Mouse (Mus musculus): ENCODE measurements around the gene Dnajb12. TPM values are rescaled to one million over a fixed set of nuclear protein-coding genes. Genes with fewer than 3 reads are reported as not detected.
"Not testable (repeated sequence)": the region's sequence is repeated elsewhere in the genome, so short reads cannot be mapped to it uniquely, and the experiment has no call there.

Dnajb12 gene
- polyA plus RNA-seq, 1 experiment from 2014 or later = 28.8 TPM

DNA sequence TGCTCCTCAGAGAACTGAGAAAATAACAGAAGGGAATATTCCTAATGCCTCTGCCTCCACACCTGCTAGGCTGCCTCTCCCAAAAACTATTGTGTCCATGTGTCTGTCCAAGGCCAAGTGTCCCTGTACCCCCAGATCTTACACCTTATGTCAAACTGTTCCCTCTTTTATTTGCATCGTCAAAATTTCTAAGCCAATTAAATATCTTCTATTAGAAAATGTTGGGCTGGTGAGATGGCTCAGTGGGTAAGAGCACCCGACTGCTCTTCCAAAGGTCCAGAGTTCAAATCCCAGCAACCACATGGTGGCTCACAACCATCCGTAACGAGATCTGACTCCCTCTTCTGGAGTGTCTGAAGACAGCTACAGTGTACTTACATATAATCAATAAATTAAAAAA lies 2.7 kb upstream of the Dnajb12 start:
- not testable (repeated sequence) for H3K9me3 ChIP-seq; H3K36me3 ChIP-seq; H3K4me3 ChIP-seq; H3K27ac ChIP-seq; H3K27me3 ChIP-seq (ENCODE audit: insufficient read depth, poor library complexity, severe bottlenecking); DNase-seq (ENCODE audit: low spot score)
- WGBS = 89% methylated on average over 4 of the region's 4 CpGs
- peaks cover 23% of the 10 kb centered on the region for H3K4me1 ChIP-seq

DNA sequence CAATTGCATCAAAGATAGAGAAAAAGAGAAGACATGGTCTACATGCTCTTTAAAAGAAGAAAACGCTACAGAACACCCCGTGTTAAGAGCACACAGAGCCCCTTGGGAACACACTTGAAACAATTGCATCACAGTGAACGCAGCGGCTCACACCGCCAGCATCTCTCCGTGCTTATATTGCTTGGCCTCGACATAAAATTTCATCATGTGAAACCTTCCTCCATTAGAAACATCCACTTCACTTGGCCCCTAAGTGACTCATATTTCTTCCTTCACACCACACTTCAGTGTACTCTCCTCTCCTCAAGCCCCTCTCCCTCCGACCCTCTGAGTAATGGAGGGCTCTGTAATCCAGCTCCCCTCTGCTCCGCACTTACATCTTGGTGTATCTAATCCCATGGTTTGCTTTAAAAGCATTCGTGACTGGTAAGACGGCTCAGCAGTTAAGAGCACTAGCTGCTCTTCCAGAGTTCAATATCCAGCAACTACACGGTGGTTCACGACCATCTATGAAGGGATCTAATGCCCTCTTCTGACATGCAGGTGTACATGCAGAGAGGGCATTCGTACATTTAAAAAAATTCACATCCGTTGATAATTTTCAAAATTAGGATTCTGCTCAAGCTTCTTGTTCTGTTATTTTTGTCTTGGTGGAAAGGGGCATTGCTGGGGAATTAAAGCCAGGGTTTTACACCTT lies 1.8 kb upstream of the Dnajb12 start:
- Histone ChIP-seq H3K27me3 (ENCODE audit: insufficient read depth, poor library complexity, severe bottlenecking) (no peaks in the 10 kb centered on the region), H3K4me3 (no peak overlapping the region), H3K9me3 (no peaks in the 10 kb centered on the region), H3K27ac (no peak overlapping the region), H3K36me3 (no peaks in the 10 kb centered on the region), H3K4me1 (peaks cover 23% of the 10 kb centered on the region)
- 74% methylated on average over 15 of the region's 15 CpGs for WGBS
- DNase-seq (ENCODE audit: low spot score) = no peak

DNA sequence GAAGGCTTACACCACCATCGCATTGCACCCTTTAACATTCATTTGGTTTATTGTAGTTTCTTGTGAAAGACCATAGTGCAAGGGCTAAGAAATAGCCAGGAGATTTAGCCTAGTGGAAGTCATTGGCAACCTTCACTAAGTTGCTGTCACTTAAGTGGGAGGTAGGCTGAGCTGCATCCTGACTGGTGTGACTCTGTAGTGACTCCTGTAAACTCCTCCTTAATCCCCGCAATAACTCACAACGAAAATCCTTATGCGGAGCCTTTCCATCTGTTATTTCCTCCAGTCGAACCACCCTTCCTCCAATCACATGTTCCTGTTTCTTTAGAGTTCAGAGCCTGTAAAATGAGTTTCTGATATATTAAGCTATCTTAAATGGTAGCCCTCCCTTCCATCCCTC lies 533 bp upstream of the Dnajb12 start:
- Histone ChIP-seq H3K9me3 (no peaks in the 10 kb centered on the region), H3K4me1 (peaks cover 21% of the 10 kb centered on the region), H3K27me3 (ENCODE audit: insufficient read depth, poor library complexity, severe bottlenecking) (no peaks in the 10 kb centered on the region), H3K4me3 (peak overlapping the region; percentile 84), H3K27ac (peak overlapping the region; percentile 99), H3K36me3 (peaks cover 2% of the 10 kb centered on the region; the same call in 1 of the 2 replicates)
- DNase-seq (ENCODE audit: low spot score) = no peak
- WGBS = 20% methylated on average over 5 of the region's 5 CpGs

DNA sequence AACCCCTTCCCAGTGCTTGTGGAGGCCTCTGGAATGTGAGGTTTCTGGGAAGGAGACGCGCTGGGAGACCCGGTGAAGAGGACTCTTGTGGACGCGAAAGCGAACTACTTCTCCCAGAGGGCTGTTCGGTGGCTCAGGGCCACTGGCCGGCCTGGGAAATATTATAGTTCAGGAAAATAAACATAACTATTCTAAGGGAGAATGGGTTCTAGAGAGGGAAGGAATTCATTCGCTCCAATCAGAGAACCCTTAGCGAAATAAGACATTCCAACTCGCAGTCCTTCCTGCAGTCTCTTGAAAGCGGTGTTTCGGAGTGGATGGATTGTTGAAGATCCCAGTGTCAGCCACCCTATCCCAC lies 652 bp downstream of the Dnajb12 start:
- H3K27ac ChIP-seq = peak overlapping the region; percentile 99
- DNase-seq (ENCODE audit: low spot score) = no peak
- 0% methylated on average over 13 of the region's 13 CpGs for WGBS

DNA sequence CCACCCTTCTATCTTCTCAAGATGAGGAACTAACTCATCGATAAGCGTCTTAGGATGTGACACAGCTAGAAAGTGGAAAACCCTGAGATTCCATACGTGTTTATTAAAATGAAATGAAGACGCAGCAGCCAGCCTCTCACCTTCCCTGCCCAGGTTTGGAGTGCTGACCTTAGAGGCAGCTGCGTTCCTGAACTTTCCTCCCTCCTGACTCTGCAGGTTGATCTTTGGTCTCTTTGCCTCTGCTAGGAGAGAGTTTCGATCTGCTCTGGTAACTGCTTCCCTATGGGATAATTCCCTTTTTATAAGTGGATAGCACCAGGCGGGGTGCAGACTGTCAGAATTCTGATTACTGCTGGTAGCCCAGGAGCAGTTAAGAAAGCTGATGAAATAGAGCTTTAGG lies 1.5 kb downstream of the Dnajb12 start:
- WGBS = 82% methylated on average over 7 of the region's 7 CpGs
- H3K4me1 ChIP-seq = peaks cover 27% of the 10 kb centered on the region
- H3K27ac ChIP-seq = peak overlapping the region; percentile 99; the same call in 1 of the 2 replicates
- no peak for DNase-seq (ENCODE audit: low spot score)
- H3K4me3 ChIP-seq = no peak overlapping the region; the same call in 1 of the 2 replicates
- H3K9me3 ChIP-seq = no peaks in the 10 kb centered on the region
- no peaks in the 10 kb centered on the region for H3K27me3 ChIP-seq (ENCODE audit: insufficient read depth, poor library complexity, severe bottlenecking)
- peaks cover 12% of the 10 kb centered on the region for H3K36me3 ChIP-seq

More for the DNA sequence above, 652 bp downstream of the Dnajb12 start:
- peaks cover 7% of the 10 kb centered on the region for H3K36me3 ChIP-seq
- H3K4me1 ChIP-seq = peaks cover 22% of the 10 kb centered on the region
- no peaks in the 10 kb centered on the region for H3K27me3 ChIP-seq (ENCODE audit: insufficient read depth, poor library complexity, severe bottlenecking)
- H3K9me3 ChIP-seq = no peaks in the 10 kb centered on the region
- H3K4me3 ChIP-seq = peak overlapping the region; percentile 84

DNA sequence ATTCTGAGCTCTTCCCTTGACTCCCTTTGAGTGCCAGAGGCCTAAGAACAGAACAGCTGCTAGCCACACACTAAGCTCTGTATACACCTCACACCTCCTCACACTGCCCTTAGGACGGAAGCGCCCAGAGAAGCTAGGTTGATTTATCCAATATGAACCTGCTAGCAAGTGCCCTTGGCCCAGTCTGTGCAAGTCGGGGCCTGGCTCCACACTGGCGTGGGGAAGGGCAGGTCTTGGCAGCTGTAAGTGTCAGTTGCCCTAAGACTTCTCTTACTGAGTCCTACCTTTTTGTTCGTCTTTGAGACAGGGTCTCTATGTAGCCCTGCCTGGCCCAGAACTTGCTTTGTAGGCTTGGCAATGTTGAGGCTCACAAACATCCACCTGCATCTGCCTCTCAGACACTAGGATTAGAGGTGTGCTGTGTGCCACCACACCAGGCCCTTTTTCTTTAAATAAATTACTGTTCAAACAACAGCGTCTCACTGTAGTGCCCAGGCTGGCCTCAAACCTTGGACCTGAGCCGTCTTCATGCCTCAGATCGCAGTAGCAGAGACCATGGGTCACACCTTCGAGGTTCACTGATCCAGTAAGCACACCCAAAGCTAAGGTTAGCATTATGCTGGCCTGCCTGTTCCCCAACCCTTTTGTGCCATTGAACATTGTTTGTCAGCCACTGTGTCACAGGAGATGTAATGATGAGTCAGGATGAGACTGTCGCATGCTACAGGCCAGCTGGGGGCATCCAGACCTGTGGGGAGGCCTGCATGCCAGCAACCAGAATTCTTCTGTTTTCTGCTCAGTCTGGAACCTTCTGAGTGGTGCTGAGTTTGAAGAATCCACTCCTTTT lies 5.2 kb downstream of the Dnajb12 start:
- Histone ChIP-seq H3K27ac (no peak overlapping the region), H3K27me3 (ENCODE audit: insufficient read depth, poor library complexity, severe bottlenecking) (no peaks in the 10 kb centered on the region), H3K36me3 (peaks cover 12% of the 10 kb centered on the region), H3K4me3 (no peak overlapping the region), H3K4me1 (peaks cover 22% of the 10 kb centered on the region), H3K9me3 (no peaks in the 10 kb centered on the region)
- DNase-seq (ENCODE audit: low spot score) = no peak
- WGBS = 88% methylated on average over 10 of the region's 10 CpGs

DNA sequence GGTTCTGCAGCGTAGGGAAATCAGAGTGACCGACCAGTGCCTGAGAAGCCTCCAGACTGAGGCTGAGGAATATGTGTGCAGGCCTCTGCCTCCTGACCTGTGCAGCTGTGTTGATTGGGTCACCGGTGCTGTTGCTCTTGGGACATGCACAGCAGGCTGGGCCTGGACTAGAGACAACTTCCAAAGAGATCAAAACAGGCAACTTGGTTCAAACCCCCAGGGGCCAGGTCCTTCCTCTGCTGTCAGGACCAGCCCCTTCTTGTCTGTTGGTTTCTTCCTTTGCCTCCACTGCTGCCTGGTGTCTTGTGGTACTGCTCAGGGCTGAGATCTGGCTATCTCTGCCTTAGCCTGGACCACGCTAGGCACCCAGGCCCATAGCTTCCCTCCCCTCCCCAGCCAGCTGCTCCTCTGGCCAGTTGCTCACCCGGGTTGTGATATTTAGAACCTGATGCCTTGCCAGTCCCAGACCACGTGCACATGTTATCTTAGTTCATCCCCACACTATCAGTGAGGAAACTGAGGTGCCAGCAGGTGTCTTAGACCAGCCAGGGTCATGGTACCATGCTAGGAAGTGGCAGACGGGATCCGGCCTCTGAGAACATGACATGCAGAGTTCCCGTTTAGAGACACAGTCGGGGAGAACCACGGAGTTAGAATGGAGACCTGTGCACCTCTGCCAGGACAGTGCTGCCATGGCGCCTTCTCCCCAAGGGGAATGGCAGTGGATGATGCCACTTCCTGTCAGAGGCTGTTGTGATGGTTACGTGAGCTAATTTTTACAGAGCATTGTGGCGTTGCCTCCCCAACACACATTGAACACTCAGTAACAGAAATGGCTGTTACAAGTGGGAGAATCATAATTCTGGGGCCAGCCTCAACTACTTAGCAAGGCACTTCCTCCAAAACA lies 6.1 kb downstream of the Dnajb12 start:
- Histone ChIP-seq H3K27me3 (ENCODE audit: insufficient read depth, poor library complexity, severe bottlenecking) (no peaks in the 10 kb centered on the region), H3K4me3 (no peak overlapping the region), H3K27ac (0 out of 2 replicates have a peak overlapping the region, but pooled peaks have one; percentile 10), H3K9me3 (no peaks in the 10 kb centered on the region), H3K36me3 (peaks cover 18% of the 10 kb centered on the region), H3K4me1 (peaks cover 21% of the 10 kb centered on the region)
- 88% methylated on average over 14 of the region's 14 CpGs for WGBS
- DNase-seq (ENCODE audit: low spot score) = no peak

DNA sequence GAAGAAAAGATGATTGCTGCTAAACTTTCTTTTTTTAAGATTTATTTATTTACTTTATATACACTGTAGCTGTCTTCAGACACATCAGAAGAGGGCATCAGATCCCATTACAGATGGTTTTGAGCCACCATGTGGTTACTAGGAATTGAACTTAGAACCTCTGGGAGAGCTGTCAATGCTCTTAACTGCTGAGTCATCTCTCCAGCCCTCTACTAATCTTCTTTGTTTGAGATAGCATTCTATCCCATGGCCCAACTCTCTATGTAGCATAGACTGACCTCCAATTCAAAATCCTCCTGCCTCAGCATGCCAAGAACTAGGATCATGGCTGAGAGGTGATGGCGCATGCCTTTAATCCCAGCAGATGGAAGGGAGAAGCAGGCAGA lies 6.7 kb downstream of the Dnajb12 start:
- Histone ChIP-seq H3K9me3 (no peaks in the 10 kb centered on the region), H3K4me1 (peaks cover 17% of the 10 kb centered on the region), H3K4me3 (no peak overlapping the region), H3K27me3 (ENCODE audit: insufficient read depth, poor library complexity, severe bottlenecking) (no peaks in the 10 kb centered on the region), H3K36me3 (peaks cover 23% of the 10 kb centered on the region), H3K27ac (no peak overlapping the region)
- no peak for DNase-seq (ENCODE audit: low spot score)
- 93% methylated on average over 1 of the region's 1 CpGs for WGBS

DNA sequence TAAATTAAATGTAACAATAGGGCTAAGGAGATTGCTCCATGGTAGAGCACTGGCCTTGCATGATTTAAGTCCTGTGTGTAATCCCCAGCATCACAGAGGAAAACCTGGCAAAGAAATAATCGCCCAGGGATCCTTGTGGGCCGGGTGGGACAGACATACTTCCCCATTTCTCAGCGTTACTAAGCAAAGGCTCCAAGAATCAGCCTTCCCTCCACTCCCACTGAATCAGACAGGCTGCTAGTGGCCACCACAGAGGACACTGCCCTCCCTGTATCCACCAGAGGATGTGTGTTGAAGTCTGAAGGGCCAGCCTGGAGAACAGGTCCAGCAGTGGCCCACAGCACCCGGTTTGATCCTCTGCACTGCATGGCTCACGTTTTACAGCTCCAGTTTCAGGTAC lies 8.1 kb downstream of the Dnajb12 start:
- no peak for DNase-seq (ENCODE audit: low spot score)
- Histone ChIP-seq H3K27me3 (ENCODE audit: insufficient read depth, poor library complexity, severe bottlenecking) (no peaks in the 10 kb centered on the region), H3K4me3 (no peak overlapping the region), H3K9me3 (no peaks in the 10 kb centered on the region), H3K36me3 (peaks cover 36% of the 10 kb centered on the region), H3K4me1 (peaks cover 17% of the 10 kb centered on the region), H3K27ac (no peak overlapping the region)
- 92% methylated on average over 5 of the region's 5 CpGs for WGBS

DNA sequence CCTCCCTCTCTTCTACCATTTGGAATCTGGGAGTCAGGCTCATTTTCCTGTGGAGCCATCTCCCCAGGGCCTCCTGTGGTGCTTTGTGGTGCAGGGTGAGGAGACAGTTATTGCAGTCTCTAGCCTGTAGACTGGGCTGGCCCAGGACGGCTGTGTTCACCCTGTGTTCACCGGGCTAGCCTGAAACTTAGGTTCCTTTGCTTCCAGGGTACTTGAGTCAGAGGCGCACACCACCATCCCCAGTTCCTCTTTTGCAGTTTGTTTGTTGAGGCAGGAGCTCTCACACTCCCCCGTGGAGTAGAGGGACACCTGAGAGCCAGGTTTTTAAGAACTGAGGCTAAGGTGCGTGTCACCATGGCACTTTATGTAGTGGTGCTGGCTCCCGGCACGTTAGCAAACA lies 10.0 kb downstream of the Dnajb12 start:
- 86% methylated on average over 7 of the region's 7 CpGs for WGBS
- H3K36me3 ChIP-seq = peaks cover 49% of the 10 kb centered on the region

DNA sequence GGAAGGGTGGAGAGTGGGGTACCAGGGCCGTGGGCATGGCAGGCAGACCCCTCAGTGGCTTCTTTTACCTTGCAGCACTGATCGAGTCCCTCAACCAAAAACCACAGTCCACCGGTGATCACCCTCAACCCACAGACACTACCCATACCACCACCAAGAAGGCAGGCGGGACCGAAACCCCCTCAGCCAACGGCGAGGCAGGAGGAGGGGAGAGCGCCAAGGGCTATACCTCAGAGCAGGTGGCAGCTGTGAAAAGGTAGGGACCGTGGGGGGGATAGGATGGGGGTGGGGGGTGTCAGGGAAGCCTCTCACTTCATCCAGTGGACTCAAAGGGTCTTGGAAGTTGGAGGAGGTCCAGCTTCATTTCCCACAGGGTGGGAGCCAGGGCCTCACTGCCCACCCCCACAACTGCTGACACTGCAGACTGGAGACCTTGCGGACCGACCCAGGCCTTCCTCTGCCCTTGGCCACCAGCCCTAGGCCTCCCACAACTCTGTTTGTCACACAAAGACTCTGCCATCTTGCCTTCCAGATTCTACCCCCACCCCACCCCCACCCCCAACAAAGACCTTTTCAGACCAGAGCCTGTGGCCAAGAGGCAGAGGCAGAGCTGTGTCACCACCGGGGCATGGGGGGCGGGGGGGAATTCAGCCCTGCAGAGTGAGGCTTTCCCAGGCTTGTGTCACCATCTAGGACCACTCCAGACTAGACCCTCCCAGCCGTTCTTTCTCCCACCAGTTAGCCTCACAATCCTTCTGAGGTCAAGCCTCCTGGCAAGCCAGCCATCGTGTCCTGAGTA lies 10.8 kb downstream of the Dnajb12 start:
- 87% methylated on average over 15 of the region's 15 CpGs for WGBS
- H3K4me1 ChIP-seq = peaks cover 13% of the 10 kb centered on the region
- peaks cover 54% of the 10 kb centered on the region for H3K36me3 ChIP-seq
- H3K4me3 ChIP-seq = no peak overlapping the region
- DNase-seq (ENCODE audit: low spot score) = no peak
- 0 out of 2 replicates have a peak, but pooled peaks cover under 1% of the 10 kb centered on the region for H3K27me3 ChIP-seq (ENCODE audit: insufficient read depth, poor library complexity, severe bottlenecking)
- 0 out of 2 replicates have a peak overlapping the region, but pooled peaks have one; percentile 13 for H3K27ac ChIP-seq
- no peaks in the 10 kb centered on the region for H3K9me3 ChIP-seq

More for the DNA sequence above, 10.0 kb downstream of the Dnajb12 start:
- no peak overlapping the region for H3K4me3 ChIP-seq
- DNase-seq (ENCODE audit: low spot score) = no peak
- no peak overlapping the region for H3K27ac ChIP-seq
- no peaks in the 10 kb centered on the region for H3K27me3 ChIP-seq (ENCODE audit: insufficient read depth, poor library complexity, severe bottlenecking)
- no peaks in the 10 kb centered on the region for H3K9me3 ChIP-seq
- peaks cover 17% of the 10 kb centered on the region for H3K4me1 ChIP-seq

DNA sequence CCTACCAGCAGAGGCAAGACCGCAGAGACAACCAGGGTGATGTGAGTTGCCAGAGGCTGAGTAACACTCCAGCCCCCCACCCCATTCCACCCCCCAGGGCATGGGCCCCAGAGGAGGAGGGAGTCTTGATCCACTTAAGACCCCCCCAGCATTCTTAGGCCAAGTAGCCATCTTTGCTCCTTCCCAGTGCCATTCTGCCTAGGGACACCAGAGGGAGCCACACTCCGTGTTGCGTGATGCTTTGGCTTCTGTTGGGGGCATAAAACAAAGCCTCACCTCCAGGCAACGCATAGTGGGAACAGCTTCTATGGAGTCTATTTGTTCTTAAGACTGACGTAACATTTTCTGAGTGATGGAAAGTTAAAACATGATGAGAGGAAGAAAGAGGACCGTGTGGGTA lies 13.6 kb downstream of the Dnajb12 start:
- 58% methylated on average over 6 of the region's 6 CpGs for WGBS
- Histone ChIP-seq H3K27me3 (ENCODE audit: insufficient read depth, poor library complexity, severe bottlenecking) (0 out of 2 replicates have a peak, but pooled peaks cover 4% of the 10 kb centered on the region), H3K4me1 (peaks cover 22% of the 10 kb centered on the region), H3K36me3 (peaks cover 76% of the 10 kb centered on the region), H3K4me3 (no peak overlapping the region), H3K27ac (no peak overlapping the region), H3K9me3 (no peaks in the 10 kb centered on the region)
- no peak for DNase-seq (ENCODE audit: low spot score)
